ENCODE assay signal across 24 mouse cellular contexts in the genomic region with DNA sequence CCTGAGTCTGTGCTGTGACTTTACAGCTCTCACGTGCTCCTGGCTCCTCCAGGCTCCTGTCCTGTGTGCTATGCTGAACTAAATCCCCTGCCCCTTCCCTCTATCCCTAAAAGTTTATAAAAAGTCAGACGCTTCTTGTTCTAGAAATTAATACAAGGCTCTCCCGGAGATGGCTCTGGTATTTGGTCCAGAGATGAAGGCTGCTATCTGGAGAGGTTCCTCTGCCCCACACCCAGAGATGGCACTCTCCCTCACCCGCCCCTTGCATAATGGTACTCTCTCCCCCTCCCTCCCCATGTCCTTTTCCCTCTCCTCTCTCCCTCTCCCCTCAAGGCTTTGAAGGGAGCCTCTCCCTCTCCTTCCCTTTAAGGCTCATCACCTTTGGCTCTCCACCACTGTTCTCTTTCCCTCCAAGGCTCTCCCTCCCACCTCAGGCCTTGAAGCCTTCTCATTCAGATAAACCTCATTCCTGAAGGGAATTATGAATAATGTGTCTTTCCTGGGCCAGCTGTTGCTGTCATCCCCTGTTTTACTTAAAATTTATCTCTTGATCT.
DNase-seq lines count a peak whose midpoint lies in the region; ATAC-seq and TF ChIP-seq lines count a peak whose summit lies in the region.
"Had no signal": no experiment of that assay in that cellular context is flagged by ENCODE, and none has a peak within 500 bp of the region (broad histone marks: within the 10 kb centered on the region; RNA-seq: fewer than 3 reads in every experiment).

No protein-coding gene starts in this region.

- peak; percentile 44; the same call in 1 of the 2 replicates for ATAC-seq in kidney, embryonic 15.5 days (replicated peaks; ENCODE audit: low FRiP score)
- ATAC-seq in neural tube, embryonic 13.5 days (ENCODE audit: low read depth): peak; percentile 50; the same call in 1 of the 2 replicates
- ATAC-seq: inflammation-experienced regulatory T-cells, adult 6 months; liver, embryonic 12.5 days had no signal

- 23% methylated on average over 4 of the region's 4 CpGs for WGBS in kidney, embryonic 15.5 days
- 54% methylated on average over 4 of the region's 4 CpGs for WGBS in kidney, adult 2 months
- WGBS in neural tube, embryonic 13.5 days: 35% methylated on average over 4 of the region's 4 CpGs

- H3K9me3 ChIP-seq in kidney, embryonic 15.5 days (replicated peaks): no peaks in the 10 kb centered on the region
- H3K9me3 ChIP-seq in neural tube, embryonic 13.5 days: no peaks in the 10 kb centered on the region
- H3K9me3 ChIP-seq: embryonic facial prominence, embryonic 15.5 days; heart, embryonic 12.5 days; limb, embryonic 12.5 days; liver, embryonic 12.5 days had no signal

- no peaks in the 10 kb centered on the region for H3K27me3 ChIP-seq in kidney, embryonic 15.5 days
- no peaks in the 10 kb centered on the region for H3K27me3 ChIP-seq in kidney, adult 2 months (replicated peaks; ENCODE audit: control insufficient read depth, insufficient read depth, low read length)
- H3K27me3 ChIP-seq in neural tube, embryonic 13.5 days: no peaks in the 10 kb centered on the region
- H3K27me3 ChIP-seq: embryonic facial prominence, embryonic 15.5 days; heart, embryonic 12.5 days; liver, embryonic 12.5 days had no signal

- no peaks in the 10 kb centered on the region for H3K36me3 ChIP-seq in kidney, embryonic 15.5 days
- H3K36me3 ChIP-seq in kidney, adult 2 months (ENCODE audit: control insufficient read depth, insufficient read depth, low read length): no peaks in the 10 kb centered on the region
- no peaks in the 10 kb centered on the region for H3K36me3 ChIP-seq in neural tube, embryonic 13.5 days
- H3K36me3 ChIP-seq: embryonic facial prominence, embryonic 15.5 days; G1E; heart, embryonic 12.5 days; limb, embryonic 12.5 days; liver, embryonic 12.5 days had no signal

- no peak for TF ChIP-seq CTCF in kidney, adult 2 months (conservative IDR thresholded peaks at IDR 0.05; ENCODE audit: insufficient read depth, insufficient read length, low read depth, low read length)

- peak; percentile 20 for DNase-seq in embryo, embryonic 11 days
- no peak for DNase-seq in embryo, embryonic 9.5 days (ENCODE audit: extremely low spot score)
- DNase-seq in kidney, adult 2 months: no peak
- DNase-seq in neural tube, embryonic 10.5 days (ENCODE audit: extremely low spot score, low spot score): no peak
- DNase-seq in testis, postnatal 10 days (ENCODE audit: low spot score): no peak
- DNase-seq: adrenal gland, postnatal 25 days; cerebellum, adult 11-12 months; cerebellum, postnatal 14 days; gastrocnemius, adult 2 months; heart, postnatal 14 days; midbrain, embryonic 14.5 days; right cerebral cortex, postnatal 4 days; thymus, postnatal 25 days had no signal

- H3K4me1 ChIP-seq in kidney, embryonic 15.5 days: peaks cover 20% of the 10 kb centered on the region
- no peaks in the 10 kb centered on the region for H3K4me1 ChIP-seq in kidney, adult 2 months (ENCODE audit: control insufficient read depth, insufficient read depth, low read length)
- peaks cover 21% of the 10 kb centered on the region for H3K4me1 ChIP-seq in neural tube, embryonic 13.5 days (replicated peaks)
- H3K4me1 ChIP-seq: embryonic facial prominence, embryonic 15.5 days; limb, embryonic 12.5 days had no signal

- no peak for TF ChIP-seq POLR2A in kidney, adult 2 months (IDR thresholded peaks at IDR 0.05; ENCODE audit: low read depth, low read length)

- no peak overlapping the region for H3K27ac ChIP-seq in kidney, embryonic 15.5 days
- H3K27ac ChIP-seq in kidney, adult 2 months (ENCODE audit: insufficient read depth, low read depth, low read length): no peak overlapping the region
- H3K27ac ChIP-seq in neural tube, embryonic 13.5 days (replicated peaks): no peak overlapping the region
- H3K27ac ChIP-seq: embryonic facial prominence, embryonic 15.5 days; gastrocnemius, adult 2 months; kidney, postnatal 0 days; limb, embryonic 12.5 days; liver, embryonic 12.5 days; macrophage; stomach, postnatal 0 days had no signal

- H3K4me2 ChIP-seq in kidney, embryonic 15.5 days: no peak overlapping the region
- no peak overlapping the region for H3K4me2 ChIP-seq in neural tube, embryonic 13.5 days
- H3K4me2 ChIP-seq: embryonic facial prominence, embryonic 15.5 days; heart, embryonic 12.5 days; limb, embryonic 12.5 days; liver, embryonic 12.5 days had no signal

- no peak overlapping the region for H3K4me3 ChIP-seq in kidney, embryonic 15.5 days (replicated peaks)
- H3K4me3 ChIP-seq in kidney, adult 2 months (ENCODE audit: insufficient read depth, low read depth, low read length): no peak overlapping the region
- H3K4me3 ChIP-seq in neural tube, embryonic 13.5 days: no peak overlapping the region
- H3K4me3 ChIP-seq: embryonic facial prominence, embryonic 15.5 days; gastrocnemius, adult 2 months; heart, embryonic 12.5 days; limb, embryonic 12.5 days; liver, embryonic 12.5 days had no signal

- no peak overlapping the region for H3K9ac ChIP-seq in kidney, embryonic 15.5 days
- H3K9ac ChIP-seq in neural tube, embryonic 13.5 days: no peak overlapping the region
- H3K9ac ChIP-seq: embryonic facial prominence, embryonic 15.5 days; heart, embryonic 12.5 days; limb, embryonic 12.5 days; liver, embryonic 12.5 days had no signal
